9 mouse cellular contexts compared by ENCODE assay signal in the genomic region with DNA sequence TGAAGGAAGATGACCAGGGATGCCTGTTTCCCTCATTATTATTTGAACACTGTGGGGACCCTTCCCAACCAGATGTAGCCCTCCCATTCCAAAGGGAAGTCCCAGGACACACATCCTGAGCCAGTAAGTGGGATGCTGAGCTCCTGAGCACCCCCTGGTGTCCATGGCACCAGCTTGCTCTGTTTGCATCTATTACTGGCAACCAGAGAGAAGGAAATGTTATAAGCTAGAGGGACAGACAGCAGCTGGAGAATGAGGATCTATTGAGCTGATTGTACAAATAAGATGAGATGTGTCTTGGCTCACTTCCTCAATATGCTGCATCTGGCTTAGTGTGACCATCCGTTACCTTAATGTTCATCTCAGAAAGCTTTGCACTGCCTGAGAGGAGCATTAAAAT.
DNase-seq lines count a peak whose midpoint lies in the region; ATAC-seq and TF ChIP-seq lines count a peak whose summit lies in the region.
"Had no signal": no experiment of that assay in that cellular context is flagged by ENCODE, and none has a peak within 500 bp of the region (broad histone marks: within the 10 kb centered on the region; RNA-seq: fewer than 3 reads in every experiment).

No protein-coding gene starts in this region.

- H3K9me3 ChIP-seq in heart, embryonic 12.5 days (replicated peaks): no peaks in the 10 kb centered on the region
- H3K9me3 ChIP-seq: neural tube, embryonic 13.5 days had no signal

- DNase-seq in heart, adult 18-20 months: peak; percentile 38 to 62
- peak; percentile 34 for DNase-seq in thymus, adult 2 months
- DNase-seq in thymus, adult 18-20 months: no peak
- DNase-seq in embryo, embryonic 11.5 days (ENCODE audit: low read depth, low spot score): peak; percentile 7
- DNase-seq in layer of hippocampus, postnatal 10 days (ENCODE audit: low spot score in 2 of 2): peak; percentile 22 to 43
- peak; percentile 47 for DNase-seq in retina, embryonic 14.5 days (ENCODE audit: low spot score)
- DNase-seq in T-cell, adult 2 months (ENCODE audit: low spot score): no peak

- H3K4me2 ChIP-seq in heart, embryonic 12.5 days: no peak overlapping the region
- H3K4me2 ChIP-seq: neural tube, embryonic 13.5 days had no signal

- peak; percentile 28; the same call in 1 of the 2 replicates for TF ChIP-seq CTCF in thymus, adult 2 months (IDR thresholded peaks at IDR 0.05; ENCODE audit: borderline replicate concordance, control insufficient read depth, extremely low read depth, insufficient read depth, low read length, poor library complexity)

- no peak for ATAC-seq in heart, embryonic 12.5 days (ENCODE audit: insufficient number of reproducible peaks, low FRiP score)

- H3K27ac ChIP-seq in heart, embryonic 12.5 days (ENCODE audit: poor library complexity, severe bottlenecking): no peak overlapping the region
- no peak overlapping the region for H3K27ac ChIP-seq in thymus, adult 2 months (ENCODE audit: control insufficient read depth, insufficient read depth, low read length)
- H3K27ac ChIP-seq: neural tube, embryonic 13.5 days had no signal

- H3K4me1 ChIP-seq in heart, embryonic 12.5 days (replicated peaks): no peaks in the 10 kb centered on the region
- peaks cover 12% of the 10 kb centered on the region for H3K4me1 ChIP-seq in thymus, adult 2 months (replicated peaks; ENCODE audit: control insufficient read depth, insufficient read depth, low read length)
- H3K4me1 ChIP-seq: neural tube, embryonic 13.5 days had no signal

- 75% methylated on average over 1 of the region's 1 CpGs for WGBS in heart, embryonic 12.5 days
- WGBS in thymus, adult 2 months: 86% methylated on average over 1 of the region's 1 CpGs

- no peaks in the 10 kb centered on the region for H3K27me3 ChIP-seq in heart, embryonic 12.5 days (replicated peaks)
- no peaks in the 10 kb centered on the region for H3K27me3 ChIP-seq in thymus, adult 2 months (ENCODE audit: control insufficient read depth, insufficient read depth, low read length)
- H3K27me3 ChIP-seq: neural tube, embryonic 13.5 days had no signal

- H3K36me3 ChIP-seq in heart, embryonic 12.5 days: no peaks in the 10 kb centered on the region
- no peaks in the 10 kb centered on the region for H3K36me3 ChIP-seq in thymus, adult 2 months (ENCODE audit: control insufficient read depth, insufficient read depth, low read length)
- H3K36me3 ChIP-seq: neural tube, embryonic 13.5 days had no signal

- TF ChIP-seq POLR2A in thymus, adult 2 months (IDR thresholded peaks at IDR 0.05; ENCODE audit: control insufficient read depth, extremely low read depth, insufficient read depth, low read length, poor library complexity): no peak

- H3K9ac ChIP-seq in heart, embryonic 12.5 days: no peak overlapping the region
- H3K9ac ChIP-seq: neural tube, embryonic 13.5 days had no signal

- H3K4me3 ChIP-seq in heart, embryonic 12.5 days: no peak overlapping the region
- no peak overlapping the region for H3K4me3 ChIP-seq in thymus, adult 2 months (ENCODE audit: control insufficient read depth, insufficient read depth, low read length)
- H3K4me3 ChIP-seq: neural tube, embryonic 13.5 days had no signal

Comparison
In these comparisons a context has a peak if more than half of its experiments do, and no peak if none do; other contexts are left out.
1. DNase-seq: peak in heart, adult 18-20 months (2 of 2), thymus, adult 2 months (single experiment), embryo, embryonic 11.5 days (single experiment), layer of hippocampus, postnatal 10 days (2 of 2) and retina, embryonic 14.5 days (single experiment); none in thymus, adult 18-20 months (0 of 2) and T-cell, adult 2 months (single experiment).